Mouse (Mus musculus) intestine, embryonic 15.5 days (tissue): ENCODE results near the gene B9d2. TPM values are rescaled to one million over a fixed set of nuclear protein-coding genes. Genes with fewer than 3 reads are reported as not detected.

Experiments
- ATAC-seq: fragments of 200-750 bp; cut with Nextera tagmentation; 2 replicates; pipeline ENCODE4 v1.8.0; 2017; ENCODE audit warnings: moderate TSS enrichment, moderate library complexity
- H3K27ac ChIP-seq: fragments of 300-500 bp; sonication (generic); 2 replicates; pipeline ENCODE4 v1.5.1; 2015; ENCODE audit warnings: mild to moderate bottlenecking, inconsistent platforms
- H3K27me3 ChIP-seq: fragments of 300-500 bp; sonication (generic); replicated peaks from 2 replicates; pipeline ENCODE4 v1.6.1; 2015; ENCODE audit warnings: inconsistent platforms
- H3K36me3 ChIP-seq: fragments of 300-500 bp; sonication (generic); 2 replicates; pipeline ENCODE4 v1.6.1; 2015; ENCODE audit warnings: inconsistent platforms
- H3K4me1 ChIP-seq: fragments of 300-500 bp; sonication (generic); replicated peaks from 2 replicates; pipeline ENCODE4 v1.6.1; 2015; ENCODE audit warnings: inconsistent platforms
- H3K4me2 ChIP-seq: fragments of 300-500 bp; sonication (generic); replicated peaks from 2 replicates; pipeline ENCODE4 v1.6.1; 2015; ENCODE audit warnings: mild to moderate bottlenecking, inconsistent platforms
- H3K4me3 ChIP-seq: fragments of 300-500 bp; sonication (generic); replicated peaks from 2 replicates; pipeline ENCODE4 v1.5.1; 2015; ENCODE audit warnings: inconsistent platforms
- H3K9ac ChIP-seq: fragments of 300-500 bp; sonication (generic); 2 replicates; pipeline ENCODE4 v1.6.1; 2015; ENCODE audit warnings: inconsistent platforms
- H3K9me3 ChIP-seq: fragments of 300-500 bp; sonication (generic); 2 replicates; pipeline ENCODE4 v1.6.1; 2016; ENCODE audit warnings: inconsistent platforms
- WGBS: fragments of 180-500 bp; shearing (Covaris S2); methylation state at CpG from one replicate; pipeline ENCODE4 v1.1.7; 2015; 5-methylcytosine and 5-hydroxymethylcytosine counted together
- polyA plus RNA-seq: library from polyadenylated mRNA; unstranded; fragments of >200 nt; fragmentation: Nextera tagmentation; extraction: Ambion mirVana; gene quantifications from 2 replicates; pipeline ENCODE4 v1.2.1, GENCODE M21; 2015

B9d2 gene
- polyA plus RNA-seq, 1 experiment from 2014 or later, result 22.4 TPM

DNA sequence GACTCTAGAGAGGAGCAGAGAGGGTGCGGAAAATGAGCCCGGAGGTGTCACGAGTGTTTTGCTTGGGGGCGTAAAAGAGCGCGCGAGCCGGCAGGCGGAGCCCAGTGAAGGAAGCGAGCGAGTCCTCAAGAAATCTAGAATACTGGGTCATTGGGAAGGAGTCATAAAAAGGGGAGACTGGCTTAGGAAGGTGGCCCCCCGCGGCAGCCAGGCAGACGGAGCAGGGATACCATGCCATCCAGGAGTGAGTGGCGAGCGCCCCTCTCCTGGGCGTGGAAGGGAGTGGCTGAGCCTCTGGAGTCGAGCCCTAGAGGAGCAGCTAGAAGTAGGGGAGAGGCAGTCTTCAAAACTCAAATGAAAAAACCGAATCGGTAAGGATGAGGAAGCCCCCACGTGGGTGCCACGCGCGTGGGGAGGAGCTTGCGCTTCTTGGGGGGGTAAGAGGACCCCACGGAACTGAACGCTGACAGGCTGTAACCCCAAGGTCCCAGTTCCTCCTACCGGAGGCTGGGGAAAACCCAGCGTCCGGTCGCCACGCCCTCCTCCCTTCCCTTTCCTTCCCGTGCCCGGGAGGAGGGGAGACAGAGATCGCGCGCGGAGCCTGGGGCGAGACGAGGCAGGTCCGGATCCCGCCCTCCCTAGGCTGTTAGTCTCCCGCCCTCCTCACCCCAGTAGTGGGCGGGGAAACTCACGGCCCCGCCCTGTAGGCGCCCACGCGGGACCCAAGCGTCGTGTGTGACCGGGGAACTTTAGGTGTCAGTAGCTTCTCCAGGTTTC is 8.4 kb downstream of the B9d2 start:
- Histone ChIP-seq H3K27ac (peak overlapping the region; percentile 15; the same call in 1 of the 2 replicates), H3K36me3 (no peaks in the 10 kb centered on the region), H3K4me2 (peak overlapping the region; percentile 97), H3K4me1 (peaks cover 32% of the 10 kb centered on the region), H3K27me3 (peaks cover 7% of the 10 kb centered on the region; the same call in 1 of the 2 replicates), H3K9ac (peak overlapping the region; percentile 76), H3K4me3 (peak overlapping the region; percentile 70), H3K9me3 (no peaks in the 10 kb centered on the region)
- under 1% methylated on average over 51 of the region's 52 CpGs for WGBS
- peak; percentile 76 for ATAC-seq

DNA sequence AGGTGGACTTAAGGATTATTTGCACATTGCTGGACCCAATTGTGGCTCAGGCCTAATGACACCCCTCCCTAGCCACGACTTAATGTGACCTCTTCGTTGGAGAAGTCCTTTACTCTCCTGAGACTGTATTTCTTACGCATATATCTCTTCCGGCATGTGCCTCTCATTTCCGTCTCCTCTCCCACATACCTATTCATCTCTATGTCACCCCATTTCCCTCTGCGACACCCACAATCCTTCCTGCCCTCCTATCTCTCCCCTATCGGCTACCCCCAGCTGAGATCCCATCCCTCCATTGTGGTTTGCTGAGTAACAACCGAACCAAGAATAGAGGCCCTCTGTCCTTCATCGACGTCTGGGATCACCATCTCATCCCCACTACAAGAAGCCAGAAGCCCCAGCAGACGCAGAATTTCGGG is 9.0 kb downstream of the B9d2 start:
- H3K4me2 ChIP-seq, result peak overlapping the region; percentile 97
- 12% methylated on average over 12 of the region's 12 CpGs for WGBS
- H3K4me3 ChIP-seq, result peak overlapping the region; percentile 70
- H3K27ac ChIP-seq, result peak overlapping the region; percentile 13; the same call in 1 of the 2 replicates
- H3K9ac ChIP-seq, result peak overlapping the region; percentile 76; the same call in 1 of the 2 replicates
- H3K27me3 ChIP-seq, result peaks cover 7% of the 10 kb centered on the region; the same call in 1 of the 2 replicates
- no peaks in the 10 kb centered on the region for H3K9me3 ChIP-seq
- H3K4me1 ChIP-seq, result peaks cover 32% of the 10 kb centered on the region
- no peak; the same call in 1 of the 2 replicates for ATAC-seq
- no peaks in the 10 kb centered on the region for H3K36me3 ChIP-seq

DNA sequence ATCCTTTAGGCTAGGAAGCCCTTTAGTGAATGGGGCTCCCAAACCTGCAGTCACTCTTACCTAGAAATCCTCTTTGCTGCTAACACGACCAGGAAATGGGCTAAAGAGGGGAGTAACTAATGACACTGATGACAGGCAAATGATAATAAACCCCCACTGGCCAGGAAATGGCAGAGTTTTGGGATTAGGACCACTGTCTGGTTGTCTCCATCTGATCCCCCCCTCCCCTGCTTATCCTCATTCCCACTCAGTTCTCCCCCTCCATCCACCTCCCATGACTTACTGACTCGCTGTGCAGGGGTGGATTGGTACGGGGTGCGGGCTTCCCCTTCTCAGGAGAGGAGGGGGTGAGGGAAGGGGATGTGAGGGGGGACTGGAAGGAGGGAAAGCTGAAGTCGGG is 9.5 kb downstream of the B9d2 start:
- H3K4me2 ChIP-seq, result peak overlapping the region; percentile 97
- no peak overlapping the region for H3K27ac ChIP-seq
- peaks cover 32% of the 10 kb centered on the region for H3K4me1 ChIP-seq
- H3K9ac ChIP-seq, result 0 out of 2 replicates have a peak overlapping the region, but pooled peaks have one; percentile 76
- peak overlapping the region; percentile 70; the same call in 1 of the 2 replicates for H3K4me3 ChIP-seq
- ATAC-seq, result no peak
- H3K27me3 ChIP-seq, result peaks cover 7% of the 10 kb centered on the region; the same call in 1 of the 2 replicates
- H3K36me3 ChIP-seq, result no peaks in the 10 kb centered on the region
- H3K9me3 ChIP-seq, result no peaks in the 10 kb centered on the region
- WGBS, result 61% methylated on average over 5 of the region's 5 CpGs

DNA sequence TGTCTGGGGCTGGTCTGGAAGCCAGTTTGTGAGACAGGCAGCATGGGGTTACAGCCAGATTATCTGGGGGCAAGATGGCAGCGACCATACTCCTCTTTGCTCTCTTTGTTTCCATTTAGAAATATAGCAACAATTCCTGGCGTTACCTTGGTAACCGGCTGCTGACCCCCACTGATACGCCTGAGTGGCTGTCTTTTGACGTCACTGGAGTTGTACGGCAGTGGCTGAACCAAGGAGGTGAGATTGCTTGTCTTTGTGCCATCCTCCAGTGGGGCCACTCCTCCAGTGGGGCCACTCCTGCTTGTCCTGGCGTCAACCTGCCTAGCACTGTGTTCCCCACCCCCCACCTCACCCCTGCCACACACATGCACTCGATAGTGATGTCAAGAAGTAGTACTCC is 13.5 kb downstream of the B9d2 start:
- H3K4me2 ChIP-seq, result no peak overlapping the region
- no peaks in the 10 kb centered on the region for H3K27me3 ChIP-seq
- 69% methylated on average over 8 of the region's 8 CpGs for WGBS
- no peaks in the 10 kb centered on the region for H3K9me3 ChIP-seq
- no peak for ATAC-seq
- 0 out of 2 replicates have a peak, but pooled peaks cover 7% of the 10 kb centered on the region for H3K4me1 ChIP-seq
- no peak overlapping the region for H3K27ac ChIP-seq
- no peaks in the 10 kb centered on the region for H3K36me3 ChIP-seq
- H3K9ac ChIP-seq, result no peak overlapping the region
- H3K4me3 ChIP-seq, result no peak overlapping the region

- 60% methylated on average over 13 of the region's 13 CpGs for WGBS
- H3K36me3 ChIP-seq, result no peaks in the 10 kb centered on the region
- H3K27me3 ChIP-seq, result 0 out of 2 replicates have a peak, but pooled peaks cover 4% of the 10 kb centered on the region
- no peaks in the 10 kb centered on the region for H3K9me3 ChIP-seq
- no peak overlapping the region for H3K27ac ChIP-seq
- no peak overlapping the region for H3K4me2 ChIP-seq
- H3K4me3 ChIP-seq, result no peak overlapping the region
- H3K4me1 ChIP-seq, result peaks cover 7% of the 10 kb centered on the region; the same call in 1 of the 2 replicates
- no peak overlapping the region for H3K9ac ChIP-seq
- no peak for ATAC-seq
These were observed 19.3 kb downstream of the B9d2 start for GRCm38 (mm10) chr7:25699851-25700250.

DNA sequence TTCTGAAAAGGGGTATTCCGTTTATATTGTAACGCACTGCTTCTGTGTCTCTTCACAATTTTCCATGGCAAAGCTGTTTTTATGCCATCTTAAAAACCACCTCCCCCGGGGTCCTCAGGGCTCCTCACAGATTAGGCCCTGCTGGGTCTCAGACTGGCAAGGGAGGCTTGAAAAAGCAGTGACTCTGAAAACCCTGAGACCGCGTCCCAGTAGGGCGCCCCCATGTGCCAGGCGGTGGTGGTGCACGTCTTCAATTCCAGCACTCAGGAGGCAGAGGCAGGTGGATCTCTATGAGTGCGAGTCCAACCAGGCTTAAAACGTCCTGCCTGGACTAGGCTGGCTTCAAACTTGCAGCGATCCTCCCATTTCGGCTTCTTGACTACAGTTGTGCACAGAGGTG is 20.2 kb downstream of the B9d2 start:
- Histone ChIP-seq H3K27me3 (0 out of 2 replicates have a peak, but pooled peaks cover 4% of the 10 kb centered on the region), H3K4me3 (no peak overlapping the region), H3K36me3 (no peaks in the 10 kb centered on the region), H3K4me1 (peaks cover 10% of the 10 kb centered on the region; the same call in 1 of the 2 replicates), H3K27ac (no peak overlapping the region), H3K9me3 (no peaks in the 10 kb centered on the region), H3K9ac (no peak overlapping the region), H3K4me2 (no peak overlapping the region)
- WGBS, result 74% methylated on average over 12 of the region's 12 CpGs
- ATAC-seq, result no peak

DNA sequence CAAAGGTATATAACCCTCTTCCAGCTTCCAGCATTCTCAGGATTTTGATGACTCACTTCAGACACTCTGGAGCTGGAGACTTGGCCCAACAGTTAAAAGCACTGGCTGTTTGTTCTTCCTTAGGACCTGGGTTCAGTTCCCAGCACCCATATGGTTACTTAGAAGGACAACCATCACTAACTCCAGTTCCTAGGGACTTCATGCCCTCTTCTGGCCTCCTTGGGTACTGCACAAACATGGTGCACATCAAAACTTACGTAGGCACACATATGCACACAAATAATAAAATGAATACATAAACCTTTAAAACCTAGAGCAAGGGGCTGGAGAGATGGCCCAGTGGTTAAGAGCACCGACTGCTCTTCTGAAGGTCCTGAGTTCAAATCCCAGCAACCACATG is 21.8 kb downstream of the B9d2 start:
- no peak overlapping the region for H3K4me3 ChIP-seq

GRCm38 (mm10) chr7:25703793-25704494 is 23.4 kb downstream of the B9d2 start:
- no peaks in the 10 kb centered on the region for H3K36me3 ChIP-seq
- 40% methylated on average over 10 of the region's 10 CpGs for WGBS
- no peak overlapping the region for H3K4me3 ChIP-seq
- H3K4me1 ChIP-seq, result peaks cover 38% of the 10 kb centered on the region
- H3K27ac ChIP-seq, result no peak overlapping the region
- H3K27me3 ChIP-seq, result 0 out of 2 replicates have a peak, but pooled peaks cover 4% of the 10 kb centered on the region
- no peak overlapping the region; the same call in 1 of the 2 replicates for H3K4me2 ChIP-seq
- no peaks in the 10 kb centered on the region for H3K9me3 ChIP-seq
- no peak overlapping the region for H3K9ac ChIP-seq
- ATAC-seq, result no peak

More for the DNA sequence above, 21.8 kb downstream of the B9d2 start:
- Histone ChIP-seq H3K4me1 (peaks cover 25% of the 10 kb centered on the region), H3K27me3 (0 out of 2 replicates have a peak, but pooled peaks cover 4% of the 10 kb centered on the region), H3K9ac (no peak overlapping the region), H3K36me3 (no peaks in the 10 kb centered on the region), H3K4me2 (no peak overlapping the region), H3K9me3 (no peaks in the 10 kb centered on the region), H3K27ac (no peak overlapping the region)
- ATAC-seq, result no peak
- WGBS, result 94% methylated on average over 2 of the region's 2 CpGs

DNA sequence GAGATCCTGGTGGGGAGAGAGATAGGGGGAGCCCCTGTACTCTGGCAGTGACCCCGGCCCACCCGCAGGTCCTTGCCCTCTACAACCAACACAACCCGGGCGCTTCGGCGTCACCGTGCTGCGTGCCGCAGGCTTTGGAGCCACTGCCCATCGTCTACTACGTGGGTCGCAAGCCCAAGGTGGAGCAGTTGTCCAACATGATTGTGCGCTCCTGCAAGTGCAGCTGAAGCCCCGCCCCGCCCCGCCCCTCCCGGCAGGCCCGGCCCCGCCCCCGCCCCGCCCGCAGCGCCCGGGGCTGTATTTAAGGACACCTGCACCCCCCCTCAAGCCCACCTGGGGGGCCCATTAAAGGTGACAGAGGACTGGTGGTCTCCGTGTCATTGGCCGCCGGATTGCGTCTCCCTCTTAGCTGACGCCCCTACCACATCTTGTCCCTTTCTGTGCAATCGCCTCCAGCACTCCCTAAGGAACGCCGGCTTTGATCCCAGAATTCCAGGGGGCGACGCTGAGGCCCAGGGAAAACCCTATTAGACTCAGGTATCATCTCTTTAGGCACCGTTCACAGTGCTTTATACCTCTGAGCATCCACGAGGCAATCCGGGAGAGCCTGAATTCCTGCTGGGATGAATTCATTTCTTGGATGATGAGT is 24.3 kb downstream of the B9d2 start:
- H3K36me3 ChIP-seq, result no peaks in the 10 kb centered on the region
- no peak overlapping the region for H3K9ac ChIP-seq
- peak overlapping the region; percentile 55 for H3K4me2 ChIP-seq
- ATAC-seq, result peak; percentile 60
- H3K9me3 ChIP-seq, result no peaks in the 10 kb centered on the region
- peaks cover 40% of the 10 kb centered on the region for H3K4me1 ChIP-seq
- H3K27me3 ChIP-seq, result 0 out of 2 replicates have a peak, but pooled peaks cover 4% of the 10 kb centered on the region
- peak overlapping the region; percentile 18; the same call in 1 of the 2 replicates for H3K4me3 ChIP-seq
- H3K27ac ChIP-seq, result no peak overlapping the region
- 10% methylated on average over 34 of the region's 37 CpGs for WGBS

DNA sequence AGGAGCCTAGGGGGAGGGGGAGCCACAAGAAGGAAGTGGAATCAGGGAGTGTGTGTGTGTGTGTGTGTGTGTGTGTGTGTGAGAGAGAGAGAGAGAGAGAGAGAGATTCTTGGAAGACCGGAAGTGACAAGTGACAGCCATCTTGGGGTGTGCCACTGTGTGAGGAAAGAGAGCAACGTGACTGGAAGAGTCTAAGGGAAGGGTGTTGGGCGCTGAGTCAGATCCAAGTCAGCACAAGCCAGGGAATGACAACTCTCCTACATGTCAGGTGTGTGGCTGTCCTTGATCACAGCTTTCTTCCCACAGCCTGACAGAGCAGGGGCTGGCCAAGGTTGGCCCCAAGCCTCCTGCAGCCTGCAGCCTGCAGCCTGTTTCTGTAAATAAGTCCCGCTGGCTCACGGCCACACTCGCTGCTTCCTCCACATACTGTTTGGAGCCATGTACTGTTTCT is 25.2 kb downstream of the B9d2 start:
- peak; percentile 34 for ATAC-seq
- H3K27me3 ChIP-seq, result 0 out of 2 replicates have a peak, but pooled peaks cover 4% of the 10 kb centered on the region
- H3K9ac ChIP-seq, result no peak overlapping the region
- WGBS, result 39% methylated on average over 6 of the region's 6 CpGs
- peak overlapping the region; percentile 54 for H3K27ac ChIP-seq
- no peak overlapping the region for H3K4me2 ChIP-seq
- peaks cover 50% of the 10 kb centered on the region for H3K4me1 ChIP-seq
- H3K9me3 ChIP-seq, result no peaks in the 10 kb centered on the region
- H3K36me3 ChIP-seq, result no peaks in the 10 kb centered on the region
- no peak overlapping the region for H3K4me3 ChIP-seq

GRCm38 (mm10) chr7:25706578-25707170 is 26.1 kb downstream of the B9d2 start:
- Histone ChIP-seq H3K4me1 (peaks cover 58% of the 10 kb centered on the region), H3K4me2 (no peak overlapping the region), H3K36me3 (no peaks in the 10 kb centered on the region), H3K4me3 (no peak overlapping the region), H3K9me3 (no peaks in the 10 kb centered on the region), H3K27me3 (0 out of 2 replicates have a peak, but pooled peaks cover 4% of the 10 kb centered on the region), H3K27ac (peak overlapping the region; percentile 54), H3K9ac (no peak overlapping the region)
- 30% methylated on average over 7 of the region's 7 CpGs for WGBS
- ATAC-seq, result no peak
